Mouse (Mus musculus) ovary, postnatal 36 days (tissue): ENCODE results near the gene Xpr1.

Source experiments
- DNase-seq: peaks from one replicate; pipeline ENCODE4 v3.0.0; 2022; ENCODE audit warnings: low spot score, mixed read lengths

Gene Xpr1

DNA sequence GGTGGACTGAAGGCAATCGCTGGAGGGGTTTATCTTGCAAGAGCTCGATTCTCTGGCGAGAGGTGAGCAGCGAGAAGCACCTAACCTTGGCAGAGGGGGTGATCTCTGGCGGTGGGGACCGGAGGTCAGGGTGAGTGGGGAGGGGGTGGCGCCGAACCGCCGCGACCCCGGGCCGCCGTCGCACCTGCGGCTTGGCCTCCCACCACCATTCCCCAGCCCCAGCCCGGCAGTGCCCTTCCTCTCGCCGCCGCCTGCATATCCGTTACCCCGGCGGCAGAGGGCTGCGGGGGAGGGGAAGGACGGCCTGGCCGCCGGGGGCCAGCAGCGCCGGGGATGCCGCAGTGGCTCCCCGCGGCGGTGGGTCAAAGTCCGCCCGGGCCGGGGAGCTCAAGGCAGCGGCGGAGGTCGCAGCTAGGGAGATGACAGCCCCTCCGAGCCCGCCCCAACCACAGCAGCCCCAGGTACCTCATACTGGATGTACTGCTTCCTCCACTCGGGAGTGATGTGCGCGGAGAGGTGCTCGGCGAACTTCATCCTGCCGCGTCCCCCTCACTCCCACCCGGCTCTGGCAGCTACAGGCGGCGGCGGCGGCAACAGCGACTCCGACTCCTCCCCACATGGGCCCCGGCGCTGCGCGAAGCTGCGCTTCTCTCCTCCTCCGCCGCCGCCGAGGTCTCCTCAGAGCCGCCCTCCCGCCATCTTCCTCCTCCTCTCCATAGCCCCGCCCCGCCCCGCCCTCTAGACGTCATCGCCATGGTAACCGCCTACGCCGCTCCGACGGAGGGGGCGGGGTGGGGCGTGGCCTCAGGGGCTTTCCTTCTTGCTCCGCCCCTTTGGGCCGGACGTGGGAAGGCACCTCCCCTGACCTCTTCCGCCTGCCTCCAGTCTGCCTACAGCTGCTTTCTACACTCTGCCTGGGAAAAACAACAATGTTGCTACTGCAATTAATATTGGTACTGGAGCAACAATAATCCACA lies at the start of gene Xpr1:
TSS of gene Xpr1 (minus strand) at position 715 of the 977 bp plus-strand sequence.
- DNase-seq: peak; percentile 95

DNA sequence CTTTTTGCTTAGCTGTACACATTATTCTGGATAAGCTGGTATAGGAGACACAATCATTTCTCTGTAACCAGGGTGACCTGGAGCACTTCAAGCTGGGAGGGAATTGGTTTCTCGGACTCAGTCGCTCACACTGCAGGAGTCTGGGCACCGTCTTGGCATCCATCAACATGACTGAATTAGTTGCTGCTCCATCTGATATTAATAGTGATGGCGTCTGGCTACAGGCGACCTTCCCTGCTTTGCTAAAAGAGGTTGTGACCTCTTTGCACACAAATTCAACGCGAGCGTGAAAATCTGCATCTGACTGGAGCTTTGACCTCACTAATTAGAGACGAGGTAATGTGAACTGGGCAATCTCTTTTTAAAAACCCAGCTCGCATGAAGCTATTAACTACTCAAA lies 46.2 kb upstream of the Xpr1 start:
- DNase-seq: no peak

DNA sequence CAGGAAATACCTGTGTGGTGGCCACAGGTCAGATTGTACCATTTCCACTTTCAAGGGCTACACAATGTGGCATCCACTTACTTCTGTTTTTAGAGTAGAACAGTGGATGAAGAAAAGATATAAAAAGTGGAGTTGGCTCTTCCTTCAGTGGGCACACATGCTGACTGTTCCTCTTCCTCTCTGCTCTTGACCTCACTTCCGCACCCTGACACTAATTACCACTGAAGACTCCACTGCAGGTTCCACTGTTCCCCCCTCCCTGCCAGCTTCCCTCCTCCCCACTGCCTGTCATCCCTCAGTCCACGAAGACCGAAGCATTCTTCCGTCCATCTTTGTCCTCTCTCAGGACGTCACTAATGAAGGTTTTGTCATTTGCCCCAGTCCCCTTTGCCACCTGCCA lies 45.4 kb upstream of the Xpr1 start:
- no peak for DNase-seq

- no peak for DNase-seq
These were observed 40.3 kb upstream of the Xpr1 start for GRCm38 (mm10) chr1:155457532-155457931.

DNA sequence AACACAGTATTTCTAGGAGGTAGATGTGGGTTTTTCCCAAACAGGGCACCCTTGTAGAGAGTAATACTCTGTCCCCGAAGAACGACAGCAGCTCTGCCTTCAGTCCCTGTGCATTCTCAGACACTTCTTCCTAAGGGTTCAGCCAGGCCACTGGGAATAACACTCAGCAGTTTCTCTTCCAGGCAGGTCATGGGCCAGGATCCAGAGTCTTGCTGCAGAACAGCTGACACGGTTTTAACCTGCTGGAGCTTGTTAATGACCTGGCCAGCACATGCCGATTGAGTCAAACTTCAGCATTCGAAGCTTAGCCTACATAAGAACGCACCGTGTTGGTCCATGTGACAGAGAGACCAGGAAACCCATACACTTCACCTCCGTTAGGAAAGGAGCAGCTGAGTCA lies 36.0 kb upstream of the Xpr1 start:
- DNase-seq: no peak

DNA sequence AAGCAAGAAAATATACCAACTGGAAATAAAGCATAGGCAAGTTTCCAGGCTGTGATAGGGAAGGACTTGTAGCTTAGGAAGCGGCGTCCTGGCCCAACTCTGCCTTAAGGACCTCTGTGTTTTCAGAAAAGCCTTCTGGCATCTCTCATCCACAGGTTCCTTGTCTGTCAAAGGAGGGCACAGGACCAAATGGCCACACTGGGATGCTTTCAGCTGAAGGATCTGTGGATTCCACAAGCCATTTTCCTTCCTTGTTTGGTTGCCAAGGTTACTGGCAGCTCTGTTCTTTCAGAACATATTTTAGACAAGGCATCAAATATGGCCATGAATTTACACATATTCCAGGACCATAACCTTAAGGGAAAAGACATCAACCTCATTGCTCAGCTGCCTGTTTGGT lies 31.7 kb upstream of the Xpr1 start:
- no peak for DNase-seq

DNA sequence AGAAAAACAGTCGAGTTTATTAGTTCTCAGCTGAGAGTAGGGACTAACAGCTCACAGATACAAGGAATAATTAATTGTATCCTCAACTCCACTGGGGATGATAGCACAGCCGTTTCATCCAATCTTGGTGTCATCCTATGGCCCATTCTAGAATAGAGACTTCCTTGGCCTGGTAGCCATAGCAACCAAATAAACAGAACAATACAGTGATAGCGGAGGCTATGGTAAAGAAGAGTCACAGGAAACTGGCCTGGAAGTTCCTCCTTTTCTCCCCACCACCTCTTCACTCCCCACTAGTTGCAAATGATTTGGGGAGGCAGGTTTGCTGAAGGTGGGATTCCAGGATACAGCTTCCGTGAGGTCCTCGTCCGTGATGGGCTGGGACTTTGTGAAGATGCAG lies 30.1 kb upstream of the Xpr1 start:
- DNase-seq: no peak

GRCm38 (mm10) chr1:155443115-155443514 lies 25.9 kb upstream of the Xpr1 start:
- DNase-seq: no peak

DNA sequence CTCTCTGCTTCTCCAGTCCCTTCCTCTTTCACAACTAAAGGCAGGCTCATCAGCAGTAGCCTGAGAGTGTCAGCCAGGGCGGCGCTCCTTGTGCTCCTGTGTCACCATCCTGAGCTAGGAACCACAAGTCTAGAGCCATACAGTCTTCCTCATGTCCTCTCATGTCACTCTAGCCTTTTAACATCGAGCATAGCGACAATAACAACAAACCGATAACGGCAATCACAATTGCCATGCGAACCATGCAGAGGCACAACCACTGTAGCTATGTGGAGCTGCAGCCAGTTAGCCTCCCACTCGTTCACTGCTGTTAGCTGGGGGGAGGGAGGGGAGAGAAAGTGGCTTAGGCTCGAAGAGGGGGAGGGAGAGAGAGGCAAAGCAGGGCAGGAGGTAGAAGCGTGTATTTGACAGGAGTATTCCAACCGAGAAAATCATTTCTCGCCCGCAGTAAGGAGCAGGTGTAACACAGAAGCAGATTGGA lies 25.3 kb upstream of the Xpr1 start:
- DNase-seq: peak; percentile 8

DNA sequence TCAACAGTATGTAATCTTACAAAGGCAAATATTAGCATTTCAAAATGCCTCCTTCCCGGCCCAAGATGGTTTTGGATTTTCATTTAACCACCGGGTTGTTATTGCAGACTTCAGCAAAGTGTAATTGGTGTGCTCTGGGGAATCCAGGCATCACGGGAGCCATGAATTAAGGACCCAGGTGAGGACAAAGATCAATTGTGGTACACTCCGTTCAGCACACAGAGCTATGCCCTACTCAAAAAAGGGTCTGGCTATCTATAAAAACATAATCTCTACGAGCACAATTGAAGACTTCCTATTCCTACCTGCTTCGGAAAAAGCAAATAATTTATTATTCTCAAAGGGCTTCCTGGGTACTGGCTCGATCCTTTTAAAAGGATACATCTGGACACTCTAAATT lies 22.3 kb upstream of the Xpr1 start:
- no peak for DNase-seq

DNA sequence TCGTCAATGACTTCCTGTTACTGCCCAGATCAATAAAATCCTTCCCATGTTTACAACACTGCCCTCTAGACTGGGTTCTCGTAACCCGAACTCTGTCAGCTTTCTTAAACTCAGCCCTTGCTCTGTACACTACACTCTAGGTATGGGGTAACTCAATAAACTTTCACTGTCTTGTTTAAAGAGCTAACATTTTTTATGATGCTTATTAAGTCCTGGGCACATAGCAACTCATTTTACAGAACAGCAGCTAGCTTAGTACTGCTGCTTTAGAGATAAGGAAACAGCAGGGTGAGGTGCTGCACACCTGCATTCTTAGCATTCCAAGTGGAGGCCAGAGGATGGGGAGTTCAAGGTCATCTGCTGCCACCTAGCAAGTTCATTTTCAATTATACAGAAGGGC lies 21.3 kb upstream of the Xpr1 start:
- DNase-seq: no peak

- no peak for DNase-seq
These were observed 12.1 kb upstream of the Xpr1 start for GRCm38 (mm10) chr1:155429304-155429703.

DNA sequence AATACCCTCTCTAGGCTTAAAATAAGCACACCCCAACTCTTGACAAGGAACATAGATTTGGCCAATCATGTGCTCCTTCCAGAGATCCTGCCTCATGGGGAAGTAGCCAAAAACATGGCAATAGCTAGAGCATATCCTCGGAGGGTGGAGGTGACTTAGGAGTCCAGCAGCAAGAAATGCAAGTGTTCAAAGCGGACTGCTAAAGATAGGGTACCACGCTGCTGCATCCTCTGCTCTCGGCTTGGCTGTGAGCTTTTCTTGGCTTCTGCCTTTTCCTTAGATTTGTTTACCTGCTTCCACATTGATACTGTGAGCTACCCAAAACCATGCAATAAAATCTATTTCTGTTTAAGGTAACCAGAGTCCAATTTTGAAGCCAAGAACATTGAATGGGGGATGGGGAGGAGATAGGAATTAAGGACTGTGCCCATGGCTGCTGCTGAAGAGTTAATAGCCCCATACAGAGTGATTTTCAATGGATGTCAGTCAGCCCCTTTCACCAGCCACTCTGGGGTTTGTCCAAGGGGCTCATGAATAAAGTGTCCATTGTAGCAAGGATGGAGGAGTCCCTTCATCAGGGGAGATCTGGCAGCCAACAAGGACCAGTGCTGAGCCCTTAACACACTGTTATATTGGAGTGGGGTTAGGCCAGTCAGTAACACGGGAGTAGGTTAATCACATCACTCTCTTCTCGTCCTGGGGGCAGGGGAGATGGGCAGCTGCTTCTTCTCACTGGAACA lies 10.1 kb upstream of the Xpr1 start:
- no peak for DNase-seq

GRCm38 (mm10) chr1:155425743-155426315 lies 8.6 kb upstream of the Xpr1 start:
- DNase-seq: no peak

DNA sequence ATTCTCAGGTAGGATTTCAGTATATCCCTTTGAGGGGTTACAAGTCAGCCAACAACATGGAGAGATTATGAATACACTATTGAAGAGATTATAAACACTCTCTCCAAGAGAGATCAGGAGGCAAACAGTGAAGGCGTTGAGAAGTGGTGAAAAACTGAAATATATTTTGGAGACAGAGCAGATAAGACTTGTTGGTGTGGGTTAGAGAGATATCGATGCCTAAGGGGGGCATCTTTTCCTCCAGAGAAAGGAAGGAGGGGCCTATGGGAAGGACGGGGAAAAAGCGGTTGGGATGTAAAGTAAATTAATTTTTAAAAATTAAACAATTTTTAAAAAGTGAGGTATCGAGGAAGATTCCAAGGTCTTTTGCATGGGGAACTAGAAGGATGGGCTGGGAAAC lies 8.1 kb upstream of the Xpr1 start:
- DNase-seq: no peak

- no peak for DNase-seq
These were observed 6.6 kb upstream of the Xpr1 start for GRCm38 (mm10) chr1:155423801-155424200.

DNA sequence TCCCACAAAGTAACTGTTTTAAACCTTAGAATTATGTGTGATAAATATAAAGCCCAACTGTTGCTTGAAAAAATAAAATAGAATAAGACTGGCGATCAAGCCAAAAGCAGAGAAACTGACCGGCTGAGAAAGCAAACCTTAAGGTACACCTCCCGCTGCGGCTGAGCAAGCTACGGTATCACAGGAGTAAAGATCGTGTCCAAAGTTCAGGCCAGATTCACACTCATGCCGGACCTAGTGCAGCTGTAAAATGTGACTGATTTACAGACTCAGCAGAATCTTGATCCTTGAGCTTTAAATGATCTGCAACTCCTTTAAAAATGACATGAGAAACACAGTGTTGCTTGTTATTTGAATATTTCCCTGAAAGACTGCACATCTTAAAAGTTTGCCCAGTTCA lies 4.8 kb upstream of the Xpr1 start:
- no peak for DNase-seq

- DNase-seq: no peak
These were observed 991 bp downstream of the Xpr1 start for GRCm38 (mm10) chr1:155416147-155416700.

GRCm38 (mm10) chr1:155415421-155415820 lies 1.8 kb downstream of the Xpr1 start:
- DNase-seq: no peak

GRCm38 (mm10) chr1:155412705-155413104 lies 4.5 kb downstream of the Xpr1 start:
- no peak for DNase-seq

GRCm38 (mm10) chr1:155408577-155408966 lies 8.6 kb downstream of the Xpr1 start:
- no peak for DNase-seq
